Mouse (Mus musculus) testis, postnatal 10 days (tissue): ENCODE measurements around the gene Mypn.

Source experiments
- DNase-seq: peaks from one replicate; pipeline ENCODE4 v3.0.0; 2021; ENCODE audit warnings: low spot score

The Mypn gene

GRCm38 (mm10) chr10:63100657-63101056 is 103.1 kb downstream of the Mypn start:
- DNase-seq = no peak

DNA sequence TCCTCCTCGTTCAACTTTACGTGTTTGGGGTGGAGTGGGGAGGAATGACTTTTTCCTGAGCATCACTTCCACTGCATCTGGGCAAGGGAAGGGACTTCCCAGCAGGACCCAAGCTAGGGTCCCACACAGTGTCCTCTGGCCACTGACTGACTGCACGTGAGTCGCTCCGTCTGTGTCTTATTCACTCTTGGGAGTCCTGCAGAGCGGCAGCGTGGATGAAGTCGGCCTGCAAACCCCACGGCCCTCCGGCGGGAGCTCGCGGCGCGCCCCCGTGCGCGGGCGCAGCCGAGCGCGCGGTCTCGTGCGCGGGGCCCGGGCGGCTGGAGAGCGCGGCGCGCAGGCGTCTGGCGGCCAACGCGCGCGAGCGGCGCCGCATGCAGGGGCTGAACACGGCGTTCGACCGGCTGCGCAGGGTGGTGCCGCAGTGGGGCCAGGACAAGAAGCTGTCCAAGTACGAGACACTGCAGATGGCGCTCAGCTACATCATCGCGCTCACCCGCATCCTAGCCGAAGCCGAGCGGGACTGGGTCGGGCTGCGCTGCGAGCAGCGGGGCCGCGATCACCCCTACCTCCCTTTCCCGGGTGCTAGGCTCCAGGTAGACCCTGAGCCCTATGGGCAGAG is 103.7 kb downstream of the Mypn start:
- peak; percentile 67 for DNase-seq

DNA sequence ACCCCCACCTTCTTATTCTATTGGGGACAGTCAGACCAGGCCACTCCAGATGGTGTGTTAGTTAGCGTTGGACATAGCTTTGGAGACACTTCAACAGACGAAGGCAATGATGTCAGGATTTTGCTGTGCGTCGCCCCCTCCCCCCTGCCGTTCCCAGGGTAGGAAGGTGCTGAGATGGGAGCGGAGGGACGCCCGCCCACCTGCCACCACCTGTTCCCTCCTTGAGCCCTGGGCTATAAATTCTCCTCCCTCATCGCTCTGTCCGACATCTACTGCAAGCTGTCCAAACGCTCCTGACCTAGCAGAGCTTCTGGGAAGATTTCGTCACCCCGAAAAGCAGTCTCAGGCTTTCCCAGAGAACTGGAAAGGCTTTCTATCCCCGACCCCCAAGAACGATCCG is 104.2 kb downstream of the Mypn start, which contains the start of gene Atoh7:
Atoh7 (plus strand) TSS at position 131 of the 400 bp plus-strand sequence.
- DNase-seq = no peak

GRCm38 (mm10) chr10:63098191-63098590 is 105.6 kb downstream of the Mypn start:
- no peak for DNase-seq

GRCm38 (mm10) chr10:63096757-63097156 is 107.0 kb downstream of the Mypn start:
- DNase-seq = no peak

GRCm38 (mm10) chr10:63092616-63093550 is 110.9 kb downstream of the Mypn start:
- DNase-seq = no peak

DNA sequence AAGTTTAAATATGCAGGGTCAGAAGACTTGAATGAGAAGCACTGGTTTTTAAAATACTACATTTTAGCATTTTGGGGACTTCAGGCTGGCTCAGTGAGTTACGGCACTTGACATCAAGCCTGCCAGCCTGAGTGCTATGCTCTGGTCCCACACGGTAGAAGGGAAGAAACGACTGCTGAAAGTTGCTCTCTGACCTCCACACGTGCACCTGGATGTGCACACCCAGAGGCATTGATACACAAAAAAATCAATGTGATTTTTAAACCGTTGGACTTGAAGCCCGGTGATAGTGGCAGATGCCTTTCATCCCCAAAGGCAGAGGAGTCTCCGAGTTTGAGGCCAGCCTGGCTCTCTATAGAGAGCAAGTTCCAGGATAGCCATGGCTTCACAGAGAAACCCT is 111.8 kb downstream of the Mypn start:
- DNase-seq = no peak

GRCm38 (mm10) chr10:63089758-63090571 is 113.8 kb downstream of the Mypn start:
- DNase-seq = no peak

- DNase-seq = no peak
Measured at GRCm38 (mm10) chr10:63089103-63089757, 114.5 kb downstream of the Mypn start.

DNA sequence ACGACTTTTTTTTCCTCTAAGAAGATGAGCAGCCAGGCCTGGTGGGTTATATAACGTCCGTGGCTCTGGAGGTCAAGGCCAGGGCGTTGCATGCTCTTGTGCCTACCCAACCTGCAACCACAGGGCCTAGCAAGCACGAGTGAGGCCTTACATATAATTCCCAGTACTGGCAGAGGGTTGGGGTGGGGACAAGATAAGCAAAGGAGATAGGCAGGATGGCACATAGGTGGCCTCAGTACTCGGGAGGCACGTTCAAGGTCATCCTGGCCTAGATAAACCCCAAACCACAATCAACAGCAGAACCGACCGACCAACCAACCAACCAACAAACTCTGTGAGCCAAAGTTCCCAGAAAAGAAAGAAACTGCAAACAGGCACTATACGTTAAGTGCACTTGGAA is 117.4 kb downstream of the Mypn start:
- no peak for DNase-seq

GRCm38 (mm10) chr10:63065988-63066387 is 137.8 kb downstream of the Mypn start:
- peak; percentile 85 for DNase-seq
